9 mouse cellular contexts compared by ENCODE assay signal in the genomic region with DNA sequence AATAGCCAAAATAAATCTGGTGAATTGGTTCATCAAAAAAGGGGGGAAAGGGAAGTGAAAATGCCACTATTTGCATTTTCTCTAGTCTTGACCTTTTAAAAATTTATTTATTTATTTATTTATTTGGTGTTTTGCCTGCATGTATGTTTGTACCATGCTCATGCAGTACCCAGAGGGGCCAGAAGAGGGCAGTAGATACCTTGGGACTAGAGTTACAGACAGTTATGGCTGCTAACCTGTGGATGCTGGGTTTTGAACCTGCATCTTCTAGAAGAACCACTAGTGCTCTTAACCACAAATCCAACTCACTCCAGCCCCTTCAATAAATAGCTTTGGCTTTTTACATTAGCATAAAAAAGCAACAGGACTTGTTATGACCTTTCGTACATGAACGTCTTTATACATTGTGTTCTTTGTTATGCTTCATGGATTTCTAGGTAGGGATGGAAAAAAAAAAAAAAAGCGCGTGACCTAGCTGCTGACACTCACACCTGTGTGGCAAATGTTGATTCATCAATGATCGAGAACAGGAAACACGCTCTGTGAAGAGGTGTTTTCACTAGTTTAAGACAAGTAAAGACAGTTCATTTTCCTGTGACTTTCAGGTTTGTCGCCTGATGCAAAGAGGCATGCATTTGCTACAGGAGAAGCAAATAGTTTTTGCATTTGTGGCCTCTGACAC. TPM values are rescaled to one million over a fixed set of nuclear protein-coding genes. Genes with fewer than 3 reads are reported as not detected.
DNase-seq lines count a peak whose midpoint lies in the region; ATAC-seq and TF ChIP-seq lines count a peak whose summit lies in the region.
"Had no signal": no experiment of that assay in that cellular context is flagged by ENCODE, and none has a peak within 500 bp of the region (broad histone marks: within the 10 kb centered on the region; RNA-seq: fewer than 3 reads in every experiment).

No protein-coding gene starts in this region.

- peak; percentile 55 for DNase-seq in kidney, adult 11 months
- peak; percentile 87 for DNase-seq in adrenal gland, postnatal 14 days
- DNase-seq in embryo, embryonic 11.5 days (ENCODE audit: low read depth, low spot score) = peak; percentile 56
- peak; percentile 93 for DNase-seq in induced T-regulatory cell, adult 2 months (ENCODE audit: low read depth)
- peak; percentile 89 for DNase-seq in limb, embryonic 10.5 days (ENCODE audit: low spot score)
- DNase-seq in naive thymus-derived CD4-positive, alpha-beta T cell, adult 2 months (ENCODE audit: low read depth) = peak; percentile 92
- DNase-seq in thymus, adult 2 months = peak; percentile 91

- no peak overlapping the region for H3K9ac ChIP-seq in kidney, embryonic 16.5 days (replicated peaks; ENCODE audit: low read length)
- H3K9ac ChIP-seq: neural tube, embryonic 13.5 days had no signal

- no peak overlapping the region for H3K27ac ChIP-seq in kidney, embryonic 16.5 days (ENCODE audit: low read length)
- no peak overlapping the region for H3K27ac ChIP-seq in limb, embryonic 10.5 days
- H3K27ac ChIP-seq in thymus, adult 2 months (ENCODE audit: control insufficient read depth, insufficient read depth, low read length) = no peak overlapping the region
- H3K27ac ChIP-seq: neural tube, embryonic 13.5 days had no signal

- no peak for TF ChIP-seq POLR2A in thymus, adult 2 months (IDR thresholded peaks at IDR 0.05; ENCODE audit: control insufficient read depth, extremely low read depth, insufficient read depth, low read length, poor library complexity)

- WGBS in kidney, embryonic 16.5 days = 77% methylated on average over 7 of the region's 7 CpGs
- 91% methylated on average over 7 of the region's 7 CpGs for WGBS in limb, embryonic 10.5 days
- WGBS in thymus, adult 2 months = 88% methylated on average over 7 of the region's 7 CpGs

- no peak for TF ChIP-seq CTCF in thymus, adult 2 months (IDR thresholded peaks at IDR 0.05; ENCODE audit: borderline replicate concordance, control insufficient read depth, extremely low read depth, insufficient read depth, low read length, poor library complexity)

- no peak overlapping the region for H3K4me2 ChIP-seq in kidney, embryonic 16.5 days (replicated peaks; ENCODE audit: low read depth, low read length)
- H3K4me2 ChIP-seq: neural tube, embryonic 13.5 days had no signal

- no peak overlapping the region for H3K4me3 ChIP-seq in kidney, embryonic 16.5 days (ENCODE audit: low read length)
- H3K4me3 ChIP-seq in limb, embryonic 10.5 days = no peak overlapping the region
- H3K4me3 ChIP-seq in thymus, adult 2 months (ENCODE audit: control insufficient read depth, insufficient read depth, low read length) = no peak overlapping the region
- H3K4me3 ChIP-seq: neural tube, embryonic 13.5 days had no signal

- H3K36me3 ChIP-seq in kidney, embryonic 16.5 days (ENCODE audit: insufficient read depth, low read length) = no peaks in the 10 kb centered on the region
- H3K36me3 ChIP-seq in limb, embryonic 10.5 days = no peaks in the 10 kb centered on the region
- H3K36me3 ChIP-seq in thymus, adult 2 months (ENCODE audit: control insufficient read depth, insufficient read depth, low read length) = no peaks in the 10 kb centered on the region
- H3K36me3 ChIP-seq: neural tube, embryonic 13.5 days had no signal

- no peaks in the 10 kb centered on the region for H3K9me3 ChIP-seq in kidney, embryonic 16.5 days (ENCODE audit: low read length)
- no peaks in the 10 kb centered on the region for H3K9me3 ChIP-seq in limb, embryonic 10.5 days (replicated peaks)
- H3K9me3 ChIP-seq: neural tube, embryonic 13.5 days had no signal

- H3K27me3 ChIP-seq in kidney, embryonic 16.5 days (ENCODE audit: insufficient read depth, low read length) = no peaks in the 10 kb centered on the region
- no peaks in the 10 kb centered on the region for H3K27me3 ChIP-seq in limb, embryonic 10.5 days (ENCODE audit: low read depth, poor library complexity, severe bottlenecking)
- H3K27me3 ChIP-seq in thymus, adult 2 months (ENCODE audit: control insufficient read depth, insufficient read depth, low read length) = no peaks in the 10 kb centered on the region
- H3K27me3 ChIP-seq: neural tube, embryonic 13.5 days had no signal

- ATAC-seq in kidney, embryonic 16.5 days (ENCODE audit: low FRiP score, low TSS enrichment) = no peak

- no peaks in the 10 kb centered on the region for H3K4me1 ChIP-seq in kidney, embryonic 16.5 days (ENCODE audit: insufficient read depth, low read length)
- H3K4me1 ChIP-seq in limb, embryonic 10.5 days = no peaks in the 10 kb centered on the region
- H3K4me1 ChIP-seq in thymus, adult 2 months (replicated peaks; ENCODE audit: control insufficient read depth, insufficient read depth, low read length) = peaks cover 9% of the 10 kb centered on the region
- H3K4me1 ChIP-seq: neural tube, embryonic 13.5 days had no signal

RNA-seq across cellular contexts. Expression of gene Emb, which starts 9.8 kb away (rescaled TPM):
- 43.8 and 45.6 TPM in 2 replicates for polyA plus RNA-seq in kidney, embryonic 16.5 days (2015; fragmentation: Nextera tagmentation; extraction: Ambion mirVana)
- 44.4 and 45.1 TPM in 2 replicates for total RNA-seq in adrenal gland, postnatal 14 days (2021)
- polyA plus RNA-seq in limb, embryonic 10.5 days (2016; fragmentation: Nextera tagmentation; extraction: Ambion mirVana) = 56.0 and 63.2 TPM in 2 replicates
- 63.4 and 63.5 TPM in 2 replicates for polyA plus RNA-seq in thymus, adult 2 months (2012; rRNA removed)

RNA-seq across cellular contexts. Expression of gene Gm17509, which starts 22.3 kb away (rescaled TPM):
- 0.19 and 0.21 TPM in 2 replicates for polyA plus RNA-seq in kidney, embryonic 16.5 days (2015; fragmentation: Nextera tagmentation; extraction: Ambion mirVana)
- total RNA-seq in adrenal gland, postnatal 14 days (2021) = 0.26 TPM in 1 of 2 replicates, not detected in the other
- polyA plus RNA-seq in limb, embryonic 10.5 days (2016; fragmentation: Nextera tagmentation; extraction: Ambion mirVana) = 0.39 and 0.44 TPM in 2 replicates
- polyA plus RNA-seq in thymus, adult 2 months (2012; rRNA removed) = 3.1 and 3.4 TPM in 2 replicates
